Mouse (Mus musculus) frontal cortex, postnatal 10 days (tissue): ENCODE results near the gene Baz1b.

Experiments used
- DNase-seq, 2 experiments: peaks; one replicate each; pipeline ENCODE4 v3.0.0; 2022; ENCODE audit warnings: low spot score in 2 of 2, mixed read lengths in 1 of 2

Gene Baz1b

GRCm38 (mm10) chr5:135274663-135275396, 87.8 kb downstream of the Baz1b start:
- no peak for DNase-seq

GRCm38 (mm10) chr5:135276597-135276996, 89.5 kb downstream of the Baz1b start:
- no peak for DNase-seq

- no peak for DNase-seq
These were observed 93.2 kb downstream of the Baz1b start for GRCm38 (mm10) chr5:135280226-135280625.

- no peak for DNase-seq
These were observed 98.1 kb downstream of the Baz1b start for GRCm38 (mm10) chr5:135285211-135285610.

- DNase-seq = peak in 1 of 2 experiments; percentile 71
These were observed 99.1 kb downstream of the Baz1b start for GRCm38 (mm10) chr5:135286185-135286584.

GRCm38 (mm10) chr5:135286926-135287325, 99.9 kb downstream of the Baz1b start:
- DNase-seq = no peak

GRCm38 (mm10) chr5:135290703-135291102, 103.6 kb downstream of the Baz1b start:
- no peak for DNase-seq

GRCm38 (mm10) chr5:135291193-135291592, 104.1 kb downstream of the Baz1b start:
- no peak for DNase-seq

- no peak for DNase-seq
These were observed 104.9 kb downstream of the Baz1b start for GRCm38 (mm10) chr5:135292001-135292400.
